Mouse (Mus musculus): ENCODE data around the gene Ppm1a.
A peak's percentile ranks its signal among the peaks of the same experiment; 100 is the strongest.
"Not testable (repeated sequence)": the region's sequence is repeated elsewhere in the genome, so short reads cannot be mapped to it uniquely, and the experiment has no call there.

Gene Ppm1a

DNA sequence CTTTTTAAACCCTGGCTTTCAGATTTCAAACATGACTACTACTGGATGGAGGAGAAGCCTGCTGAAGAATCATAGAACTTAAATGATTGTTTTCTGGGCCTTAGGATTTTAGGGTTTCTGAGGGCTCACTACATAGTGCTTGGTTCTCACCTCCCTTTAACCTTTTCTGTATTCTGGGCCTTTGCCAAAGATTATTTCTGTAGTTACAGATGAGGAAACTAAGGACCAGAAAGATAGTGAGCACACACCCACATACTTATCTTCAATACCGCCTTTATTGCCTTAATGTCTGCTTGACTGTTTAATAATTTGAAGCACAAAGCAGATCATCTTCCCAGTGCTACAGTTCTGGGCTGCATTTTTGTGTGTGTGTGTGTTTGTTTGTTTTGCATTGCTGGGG lies 5.2 kb downstream of the Ppm1a start:
- no peak for DNase-seq

GRCm38 (mm10) chr12:72763156-72763555 lies 5.9 kb downstream of the Ppm1a start:
- DNase-seq = no peak

- no peak for DNase-seq
Observed at GRCm38 (mm10) chr12:72767809-72768208, 10.6 kb downstream of the Ppm1a start.

DNA sequence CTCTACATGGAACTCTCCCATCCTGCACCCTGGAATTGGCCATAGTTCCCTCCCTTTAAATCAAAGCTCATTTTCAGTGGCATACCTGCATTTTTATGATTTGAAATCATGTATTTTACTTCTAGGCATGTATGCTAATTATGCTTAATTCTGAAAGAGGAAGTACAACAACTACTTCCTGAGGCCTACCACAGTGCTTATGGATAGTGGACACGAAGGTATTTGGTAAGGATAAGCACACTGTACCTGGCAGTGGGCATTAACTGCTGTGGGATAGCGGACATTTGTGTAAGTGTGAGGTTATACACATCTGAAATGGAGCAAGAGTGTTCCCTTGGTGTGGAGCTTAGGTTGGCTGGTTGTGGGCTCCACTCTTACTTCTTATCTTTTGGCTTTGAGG lies 11.0 kb downstream of the Ppm1a start:
- DNase-seq = no peak

DNA sequence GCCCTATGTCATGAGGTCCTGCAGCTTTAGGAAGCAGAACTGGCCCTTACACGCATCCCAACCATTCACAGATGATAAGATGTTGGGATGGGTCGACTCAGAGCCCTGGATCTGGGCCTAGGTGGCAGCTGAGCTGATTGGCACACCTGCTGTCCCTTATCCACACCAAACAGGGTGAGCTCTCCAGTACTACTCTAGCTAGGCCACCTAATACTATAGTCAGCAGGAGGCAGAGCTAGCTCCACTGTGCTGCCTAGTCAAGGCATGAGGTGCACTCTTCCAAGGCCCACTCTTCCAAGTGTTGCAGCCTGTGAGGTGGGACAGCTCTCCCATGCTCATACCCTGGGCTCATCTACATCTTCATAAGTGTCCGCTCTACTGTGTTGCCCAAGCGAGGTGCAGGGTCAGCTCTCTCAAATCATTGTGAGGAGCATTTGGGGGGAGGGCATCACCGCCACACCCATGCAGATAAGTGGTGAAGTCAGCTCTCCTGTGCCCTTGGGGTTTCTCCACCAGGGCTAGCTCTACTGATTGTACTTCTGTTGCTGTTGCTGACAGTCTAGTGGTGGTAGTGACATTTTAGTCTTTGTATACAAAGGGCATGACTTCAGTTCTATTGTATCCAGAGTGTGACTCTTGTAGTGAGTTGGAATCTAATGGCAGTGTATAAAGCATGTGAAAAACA lies 12.4 kb downstream of the Ppm1a start:
- DNase-seq = no peak

DNA sequence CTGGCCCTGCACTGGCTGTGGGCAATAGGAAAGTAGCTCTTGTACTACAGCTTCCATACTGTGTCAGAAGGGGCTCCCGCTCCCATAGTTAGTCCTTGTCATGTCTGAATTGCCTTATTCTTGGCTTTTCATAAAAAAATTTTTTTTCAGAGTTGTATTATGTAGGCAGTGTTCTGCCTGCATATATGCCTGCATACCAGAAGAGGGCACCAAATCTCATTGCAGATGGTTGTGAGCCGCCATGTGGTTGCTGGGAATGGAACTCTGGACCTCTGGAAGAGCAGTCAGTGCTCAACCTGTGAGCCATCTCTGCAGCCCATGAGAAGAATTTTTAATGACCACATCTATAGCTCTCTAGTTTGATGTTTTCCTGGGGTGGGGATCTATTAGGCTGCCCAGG lies 13.9 kb downstream of the Ppm1a start:
- DNase-seq = no peak

GRCm38 (mm10) chr12:72771711-72772110 lies 14.5 kb downstream of the Ppm1a start:
- no peak for DNase-seq

GRCm38 (mm10) chr12:72773921-72774320 lies 16.7 kb downstream of the Ppm1a start:
- no peak for DNase-seq

DNA sequence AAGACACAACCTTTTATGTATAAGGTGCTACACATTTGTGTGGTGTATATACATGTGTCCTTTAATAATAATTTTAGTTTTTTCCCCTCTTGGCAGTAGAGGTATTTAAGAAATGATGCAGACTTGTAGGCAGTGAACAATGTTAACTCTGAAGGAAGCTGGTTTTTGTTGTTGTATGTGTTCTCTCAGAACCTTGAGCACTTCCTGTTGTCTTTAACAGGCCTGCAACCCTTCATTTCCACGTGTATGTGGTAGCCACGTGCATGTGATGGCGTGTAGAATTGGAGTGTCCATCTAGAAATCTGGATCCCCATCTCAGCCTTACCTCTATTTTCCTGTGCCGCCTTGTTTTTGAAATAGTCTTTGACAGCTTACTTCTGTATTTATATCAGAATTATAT lies 20.0 kb downstream of the Ppm1a start:
- no peak for DNase-seq

DNA sequence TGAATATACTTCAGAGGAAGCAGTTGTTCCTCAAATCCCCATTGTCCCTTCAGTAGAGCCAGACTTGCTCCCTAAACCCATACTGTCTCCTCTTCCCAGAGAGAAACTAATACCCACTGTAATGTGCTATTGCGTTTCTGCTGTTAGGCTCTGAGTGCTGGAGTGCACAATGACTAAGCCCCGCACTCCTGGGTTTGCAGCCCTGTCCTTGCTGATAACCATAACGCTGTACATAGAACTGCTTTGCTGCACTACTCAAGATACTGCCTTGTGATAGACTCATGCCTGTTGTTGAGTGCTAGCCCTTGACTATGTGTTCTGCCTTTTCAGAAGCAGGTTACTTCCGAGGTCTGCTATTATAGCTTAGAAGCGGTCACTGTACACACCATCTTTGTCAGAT lies 22.9 kb downstream of the Ppm1a start:
- no peak for DNase-seq

GRCm38 (mm10) chr12:72782786-72783185 lies 25.5 kb downstream of the Ppm1a start:
- DNase-seq = not testable (repeated sequence)

- no peak for DNase-seq
Observed at GRCm38 (mm10) chr12:72785183-72785930, 28.1 kb downstream of the Ppm1a start.

- no peak for DNase-seq
Observed at GRCm38 (mm10) chr12:72786551-72786950, 29.3 kb downstream of the Ppm1a start.

DNA sequence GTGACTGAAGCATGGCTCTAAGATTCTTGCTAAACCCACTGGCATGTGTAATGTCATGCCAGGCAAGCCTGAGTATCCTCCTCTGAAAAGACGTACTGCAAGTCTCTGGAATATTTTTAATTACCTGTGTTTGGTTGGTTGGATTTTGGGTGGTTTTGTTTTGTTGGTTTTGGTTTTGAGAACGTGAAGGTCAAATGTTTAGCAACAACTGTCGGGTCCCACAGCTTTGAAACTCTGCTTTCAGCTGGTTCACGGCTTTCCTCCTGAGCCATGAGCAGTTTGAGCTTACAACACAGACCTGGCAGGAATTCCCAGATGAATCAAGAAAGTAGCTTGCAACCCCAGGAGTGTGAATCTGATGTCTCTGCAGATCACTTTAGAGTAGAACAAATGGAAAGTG lies 29.7 kb downstream of the Ppm1a start:
- no peak for DNase-seq

DNA sequence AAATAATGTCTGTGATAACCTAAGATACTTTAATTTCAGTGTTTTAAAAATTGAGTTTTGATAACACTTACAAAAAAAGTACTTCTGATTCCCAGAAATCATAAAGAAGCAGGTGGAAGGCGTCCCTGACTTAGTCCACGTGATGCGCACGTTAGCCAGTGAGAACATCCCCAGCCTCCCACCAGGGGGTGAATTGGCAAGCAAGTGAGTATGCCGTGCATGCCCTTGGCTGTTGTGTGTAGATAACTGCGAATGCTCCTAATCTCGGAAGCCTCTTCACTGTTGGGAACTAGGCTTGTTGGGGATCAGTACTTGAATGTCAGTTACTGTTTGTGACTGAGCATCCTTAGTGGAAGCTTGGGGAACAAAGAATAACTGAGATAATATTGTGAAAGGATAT lies 33.3 kb downstream of the Ppm1a start:
- no peak for DNase-seq

DNA sequence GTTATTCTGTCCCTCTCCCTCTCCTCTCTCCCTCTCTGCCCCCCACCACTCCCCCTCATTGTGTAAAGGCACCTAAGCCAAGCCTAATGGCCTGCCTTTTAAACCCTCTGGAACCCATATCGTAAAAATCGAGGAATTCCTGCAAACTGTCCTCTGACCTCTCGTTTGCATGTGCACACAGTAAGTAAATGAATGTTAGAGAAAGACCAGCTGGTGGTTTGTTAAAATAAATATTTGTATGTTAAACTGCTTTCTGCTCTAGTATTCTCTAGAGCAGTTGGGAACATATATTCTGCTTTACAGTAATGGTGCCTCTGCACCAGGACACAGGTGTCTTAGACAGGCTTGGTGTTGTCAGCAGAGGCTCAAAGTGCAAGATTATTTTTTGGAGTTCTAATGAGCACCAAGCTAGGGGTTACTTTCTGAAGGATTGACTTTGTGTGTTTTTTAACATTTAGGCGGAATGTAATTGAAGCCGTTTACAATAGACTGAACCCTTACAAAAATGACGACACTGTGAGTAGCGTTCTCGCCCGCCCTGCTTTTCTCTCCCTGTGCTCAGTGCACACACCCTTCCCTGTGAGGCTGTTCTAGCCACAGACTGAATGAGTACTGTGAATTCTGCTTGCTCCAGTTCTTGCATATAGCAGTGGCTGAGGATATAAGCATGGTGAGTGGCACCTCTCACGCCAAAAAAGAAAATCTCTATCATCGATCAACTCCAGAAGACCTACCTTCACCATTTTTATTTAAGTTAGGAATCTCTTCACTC lies 35.3 kb downstream of the Ppm1a start:
- DNase-seq = no peak

GRCm38 (mm10) chr12:72793983-72794382 lies 36.7 kb downstream of the Ppm1a start:
- no peak for DNase-seq

DNA sequence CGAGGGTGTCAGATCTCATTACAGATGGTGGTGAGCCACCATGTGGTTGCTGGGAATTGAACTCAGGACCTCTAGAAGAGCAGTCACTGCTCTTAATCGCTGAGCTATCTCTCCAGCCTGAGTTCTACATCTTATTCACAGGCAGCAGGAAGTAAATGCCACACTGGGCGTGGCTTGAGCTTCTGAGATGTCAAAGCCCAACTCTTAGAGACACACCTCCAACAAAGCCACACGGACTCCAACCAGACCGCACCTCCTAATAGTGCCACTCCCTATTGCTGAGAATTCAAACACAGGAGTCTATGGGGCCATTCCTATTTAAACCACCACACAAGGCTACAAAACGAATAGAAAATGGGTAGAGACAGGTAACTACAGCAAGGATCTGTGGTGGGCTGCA lies 52.5 kb downstream of the Ppm1a start:
- no peak for DNase-seq

- DNase-seq = no peak
Observed at GRCm38 (mm10) chr12:72811588-72811987, 54.3 kb downstream of the Ppm1a start.

DNA sequence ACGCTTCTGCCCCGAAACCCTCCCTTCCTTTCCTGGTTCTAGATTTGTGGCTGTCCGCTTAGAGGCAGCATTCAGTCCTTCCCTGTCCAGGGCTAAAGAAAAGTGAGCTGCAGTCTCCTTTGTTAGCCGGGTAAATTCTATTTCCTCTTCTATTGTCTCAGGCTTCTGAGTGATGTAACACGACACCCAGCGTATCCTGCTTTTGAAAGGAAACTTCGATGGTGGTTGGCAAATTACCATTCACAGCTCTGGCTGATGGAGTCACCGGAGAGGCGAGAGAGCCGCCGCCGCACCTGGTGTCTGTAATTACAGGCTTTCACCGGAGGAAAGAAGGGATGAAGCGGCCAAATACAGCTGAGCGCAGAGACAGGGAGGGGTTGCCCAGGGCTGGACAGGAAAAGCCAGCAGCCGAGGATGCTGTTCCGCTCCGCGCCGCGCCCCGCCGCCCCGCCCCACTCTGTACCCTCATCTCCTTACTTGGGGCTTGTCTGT lies 63.7 kb downstream of the Ppm1a start:
- DNase-seq = peak; percentile 67

GRCm38 (mm10) chr12:72821589-72821988 lies 64.3 kb downstream of the Ppm1a start:
- DNase-seq = no peak

DNA sequence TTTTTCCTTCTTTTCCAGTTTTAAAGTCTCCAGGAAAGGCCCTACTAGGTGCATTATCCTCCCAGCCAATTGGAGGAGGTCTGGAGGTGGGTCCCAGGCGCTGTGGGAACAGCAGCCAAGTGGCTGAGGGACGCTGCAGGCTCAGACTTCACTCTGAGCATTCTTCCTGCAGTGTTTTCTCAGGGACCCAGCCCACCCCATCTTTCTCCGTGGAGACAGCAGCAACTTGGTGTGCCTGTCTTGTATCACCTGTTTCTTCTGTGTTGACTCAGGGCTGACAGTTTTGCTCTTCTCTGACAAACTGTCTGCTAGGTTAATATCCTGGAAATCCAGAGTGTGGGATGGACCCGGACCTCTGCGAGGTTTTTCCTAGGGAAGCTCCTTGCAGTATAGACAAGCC lies 68.4 kb downstream of the Ppm1a start:
- no peak for DNase-seq

DNA sequence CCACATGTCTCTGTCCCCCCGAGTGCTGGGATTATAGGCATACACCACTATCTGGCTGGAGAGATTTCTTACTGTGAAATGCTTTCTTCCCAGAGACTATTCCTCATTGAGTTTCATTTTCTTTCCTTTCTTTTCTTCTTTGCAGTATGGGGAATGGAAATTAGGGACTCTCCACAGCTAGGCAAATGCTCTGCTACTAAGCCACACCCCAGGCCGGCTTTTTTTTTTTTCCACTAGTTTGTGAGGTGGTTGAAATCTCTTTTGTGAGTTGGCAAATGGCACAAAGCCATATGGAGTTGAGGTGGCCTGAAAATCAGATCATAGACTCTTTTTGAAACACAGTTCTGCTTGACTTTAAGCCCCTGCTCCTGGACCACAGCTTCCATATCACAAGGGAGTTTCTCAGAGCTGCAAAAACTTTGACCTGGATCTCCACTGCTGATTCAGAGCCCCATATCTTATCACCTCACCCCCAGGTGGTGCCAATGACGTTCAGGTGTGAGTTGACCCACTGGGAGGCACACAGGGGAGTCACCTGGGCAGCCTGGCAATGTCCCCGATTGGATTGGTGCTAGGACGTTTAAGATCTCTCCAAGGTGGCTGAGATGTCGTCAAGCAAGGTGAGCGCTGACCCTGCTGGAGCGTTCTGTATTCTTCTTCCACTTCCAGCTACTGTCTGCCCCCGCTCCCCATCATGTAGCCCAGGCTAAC lies 71.7 kb downstream of the Ppm1a start:
- no peak for DNase-seq
